Mouse (Mus musculus) forebrain, embryonic 12.5 days (tissue): ENCODE data around the gene Ryr1. TPM values are rescaled to one million over a fixed set of nuclear protein-coding genes. Genes with fewer than 3 reads are reported as not detected.

Experiments used
- ATAC-seq: fragments of 200-750 bp; cut with Nextera tagmentation; 2 replicates; pipeline ENCODE4 v1.8.0; 2017; ENCODE audit warnings: moderate TSS enrichment; ENCODE audit not compliant: low FRiP score
- H3K27ac ChIP-seq: fragments of 300-500 bp; sonication (generic); 2 replicates; pipeline ENCODE4 v1.5.1; 2016; ENCODE audit warnings: mild to moderate bottlenecking
- H3K27me3 ChIP-seq: fragments of 300-500 bp; sonication (generic); 2 replicates; pipeline ENCODE4 v1.6.1; 2016; ENCODE audit warnings: mild to moderate bottlenecking
- H3K36me3 ChIP-seq: fragments of 300-500 bp; sonication (generic); replicated peaks from 2 replicates; pipeline ENCODE4 v1.6.1; 2016; ENCODE audit warnings: mild to moderate bottlenecking
- H3K4me1 ChIP-seq: fragments of 300-500 bp; sonication (generic); 2 replicates; pipeline ENCODE4 v1.6.1; 2016
- H3K4me2 ChIP-seq: fragments of 300-500 bp; sonication (generic); 2 replicates; pipeline ENCODE4 v1.6.1; 2016; ENCODE audit warnings: mild to moderate bottlenecking, moderate library complexity
- H3K4me3 ChIP-seq: fragments of 300-500 bp; sonication (generic); replicated peaks from 2 replicates; pipeline ENCODE4 v1.5.1; 2016; ENCODE audit warnings: mild to moderate bottlenecking
- H3K9ac ChIP-seq: fragments of 300-500 bp; sonication (generic); 2 replicates; pipeline ENCODE4 v1.6.1; 2016; ENCODE audit warnings: mild to moderate bottlenecking
- H3K9me3 ChIP-seq: fragments of 300-500 bp; sonication (generic); 2 replicates; pipeline ENCODE4 v1.6.1; 2016
- WGBS: fragments of 180-500 bp; shearing (Covaris S2); methylation state at CpG from one replicate; pipeline ENCODE4 v1.1.7; 2016; 5-methylcytosine and 5-hydroxymethylcytosine counted together
- polyA plus RNA-seq: library from polyadenylated mRNA; unstranded; fragments of >200 nt; fragmentation: Nextera tagmentation; extraction: Ambion mirVana; gene quantifications from 2 replicates; pipeline ENCODE4 v1.2.1, GENCODE M21; 2016

The Ryr1 gene
- polyA plus RNA-seq, 1 experiment from 2014 or later: 4.8 TPM

DNA sequence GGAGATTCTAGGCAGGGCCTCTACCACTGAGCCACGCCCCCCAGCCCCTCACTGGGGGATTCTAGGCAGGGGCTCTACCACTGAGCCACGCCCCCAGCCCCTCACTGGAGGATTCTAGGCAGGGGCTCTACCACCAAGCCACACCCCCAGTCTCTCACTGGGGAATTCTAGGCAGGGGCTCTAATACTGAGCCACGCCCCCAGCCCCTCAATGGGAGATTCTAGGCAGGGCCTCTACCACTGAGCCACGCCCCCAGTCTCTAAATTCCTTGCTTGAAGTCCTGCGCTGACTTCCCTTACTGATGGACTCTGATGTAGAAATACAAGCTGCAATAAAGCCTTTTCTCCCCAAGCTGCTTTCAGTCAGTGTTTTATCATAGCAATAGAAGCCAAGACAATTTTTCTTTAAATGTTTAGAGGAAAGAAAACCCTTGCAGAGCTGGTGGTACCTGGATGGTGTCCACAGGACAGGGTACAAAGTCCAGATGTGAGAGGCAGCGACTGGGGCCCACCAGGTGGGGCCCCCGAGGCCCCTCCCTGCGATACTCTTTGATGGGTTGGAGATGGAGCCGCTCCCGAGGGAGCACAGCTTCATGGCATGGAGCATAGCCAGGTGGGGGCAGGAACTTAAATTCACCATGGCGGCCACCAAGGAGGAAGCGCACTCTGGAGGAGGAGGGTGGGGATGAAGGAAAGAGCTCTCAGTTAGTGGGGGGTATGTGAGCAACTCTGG, 23.5 kb downstream of the Ryr1 start:
- no peaks in the 10 kb centered on the region for H3K27me3 ChIP-seq
- WGBS: 88% methylated on average over 12 of the region's 12 CpGs
- no peak for ATAC-seq
- H3K4me3 ChIP-seq: no peak overlapping the region
- H3K4me2 ChIP-seq: no peak overlapping the region
- H3K4me1 ChIP-seq: no peaks in the 10 kb centered on the region
- no peak overlapping the region for H3K9ac ChIP-seq
- H3K36me3 ChIP-seq: no peaks in the 10 kb centered on the region
- H3K9me3 ChIP-seq: no peaks in the 10 kb centered on the region
- H3K27ac ChIP-seq: no peak overlapping the region

DNA sequence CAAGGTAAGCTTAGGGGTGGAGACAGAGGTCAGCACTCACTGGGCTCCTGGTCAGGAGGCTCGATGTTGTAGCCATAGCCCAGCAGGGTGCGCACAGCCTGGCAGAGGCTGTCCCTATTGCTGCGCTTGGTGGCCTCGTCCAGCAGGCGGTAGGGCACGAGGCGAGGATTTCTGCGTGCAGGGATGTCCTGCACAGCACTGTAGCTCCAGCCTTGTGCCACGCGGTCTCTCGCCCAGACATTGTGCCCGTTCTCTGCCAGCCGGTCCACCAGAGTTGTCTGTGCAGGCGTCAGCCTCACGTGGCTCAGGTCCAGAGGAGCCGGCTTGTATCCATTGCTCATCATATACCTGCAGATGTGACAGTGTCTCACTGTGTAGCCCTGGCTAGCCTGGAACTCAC, 27.8 kb downstream of the Ryr1 start:
- H3K27me3 ChIP-seq: no peaks in the 10 kb centered on the region
- H3K9me3 ChIP-seq: no peaks in the 10 kb centered on the region
- ATAC-seq: no peak
- no peak overlapping the region for H3K27ac ChIP-seq
- WGBS: 91% methylated on average over 16 of the region's 16 CpGs
- no peak overlapping the region for H3K9ac ChIP-seq
- no peak overlapping the region for H3K4me2 ChIP-seq
- H3K4me3 ChIP-seq: no peak overlapping the region
- H3K36me3 ChIP-seq: no peaks in the 10 kb centered on the region
- no peaks in the 10 kb centered on the region for H3K4me1 ChIP-seq

DNA sequence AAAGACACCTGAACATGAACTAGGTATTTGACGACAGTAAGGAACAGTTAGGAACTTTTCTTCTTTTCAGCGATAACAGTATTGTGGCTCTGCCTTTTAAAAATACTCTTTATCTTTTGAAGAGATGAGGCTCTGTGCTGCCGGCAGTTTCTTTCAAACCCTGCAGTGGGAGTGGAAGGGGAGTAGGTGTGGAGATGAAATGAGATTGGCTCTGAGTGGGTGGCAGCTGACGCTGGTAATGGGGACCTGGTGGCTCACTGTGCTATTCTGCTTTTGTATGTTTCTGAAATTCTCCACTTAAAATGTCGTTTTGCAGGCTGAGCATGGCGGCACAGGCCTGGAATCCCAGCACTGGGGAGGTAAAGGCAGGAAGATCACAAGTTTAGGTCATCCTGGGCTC, 36.2 kb downstream of the Ryr1 start:
- Histone ChIP-seq H3K27me3 (no peaks in the 10 kb centered on the region), H3K4me1 (peaks cover 5% of the 10 kb centered on the region; the same call in 1 of the 2 replicates), H3K9ac (no peak overlapping the region), H3K36me3 (no peaks in the 10 kb centered on the region), H3K27ac (no peak overlapping the region), H3K4me2 (no peak overlapping the region), H3K4me3 (no peak overlapping the region), H3K9me3 (no peaks in the 10 kb centered on the region)
- ATAC-seq: no peak
- WGBS: 77% methylated on average over 6 of the region's 6 CpGs

DNA sequence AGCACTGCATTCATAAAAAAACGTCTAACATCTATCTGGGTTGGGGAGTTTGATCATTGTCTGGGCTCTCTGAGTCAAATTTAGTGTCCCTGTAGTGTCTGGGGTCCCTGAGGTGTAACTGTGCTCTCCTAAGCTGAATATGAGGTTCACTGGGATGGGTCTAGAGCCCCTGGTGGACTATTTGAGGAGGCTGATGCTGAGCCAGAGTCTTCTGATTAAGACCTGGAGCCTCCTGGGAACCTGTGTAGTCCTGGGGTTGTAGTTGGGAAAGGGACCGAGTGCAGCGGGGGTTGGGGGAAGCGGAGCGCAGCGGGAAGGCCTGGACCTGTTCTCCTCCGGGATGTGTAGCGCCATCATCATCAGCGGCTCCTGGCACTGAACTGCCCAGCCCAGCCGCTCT, 38.1 kb downstream of the Ryr1 start:
- H3K4me2 ChIP-seq: no peak overlapping the region
- no peak overlapping the region for H3K4me3 ChIP-seq
- 91% methylated on average over 10 of the region's 10 CpGs for WGBS
- H3K36me3 ChIP-seq: no peaks in the 10 kb centered on the region
- no peak for ATAC-seq
- H3K9ac ChIP-seq: no peak overlapping the region
- no peaks in the 10 kb centered on the region for H3K9me3 ChIP-seq
- no peak overlapping the region for H3K27ac ChIP-seq
- peaks cover 5% of the 10 kb centered on the region; the same call in 1 of the 2 replicates for H3K4me1 ChIP-seq
- no peaks in the 10 kb centered on the region for H3K27me3 ChIP-seq

DNA sequence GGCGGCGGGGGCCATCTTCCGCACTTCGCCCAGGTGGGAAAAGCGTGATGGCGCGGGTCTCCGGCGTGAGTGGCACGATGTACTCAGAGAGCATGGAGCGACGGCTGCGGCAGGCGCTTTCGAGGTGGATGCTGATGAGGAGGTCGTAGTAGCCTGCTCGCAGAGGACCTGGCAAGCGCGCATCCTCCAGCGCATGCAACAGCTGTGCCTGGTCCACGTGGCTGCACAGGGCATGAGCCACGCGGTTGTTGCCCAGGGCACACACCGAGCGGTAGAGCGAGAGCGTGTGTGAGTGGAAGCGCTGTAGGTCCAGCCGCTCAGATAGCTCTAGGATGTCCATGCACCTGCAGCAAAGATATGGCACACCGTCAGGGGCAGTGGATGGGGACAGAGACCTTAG, 39.0 kb downstream of the Ryr1 start:
- H3K4me3 ChIP-seq: no peak overlapping the region
- WGBS: 93% methylated on average over 30 of the region's 30 CpGs
- no peak for ATAC-seq

DNA sequence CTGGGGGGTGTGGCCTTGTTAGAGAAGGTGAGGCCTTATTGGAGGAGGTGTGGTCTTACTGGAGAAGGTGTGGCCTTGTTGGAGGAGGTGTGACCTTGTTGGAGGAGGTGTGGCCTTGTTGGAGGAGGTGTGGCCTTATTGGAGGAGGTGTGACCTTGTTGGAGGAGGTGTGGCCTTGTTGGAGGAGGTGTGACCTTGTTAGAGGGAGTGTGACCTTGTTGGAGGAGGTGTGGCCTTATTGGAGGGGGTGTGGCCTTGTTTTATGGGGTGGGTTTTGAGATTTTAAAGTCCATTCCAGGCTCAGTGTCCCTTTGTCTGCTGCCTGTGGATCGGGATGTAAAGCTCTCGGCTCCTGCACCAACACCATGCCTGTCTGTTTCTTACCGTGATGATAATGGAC, 40.6 kb downstream of the Ryr1 start:
- 88% methylated on average over 3 of the region's 3 CpGs for WGBS
- Histone ChIP-seq H3K36me3 (no peaks in the 10 kb centered on the region), H3K27ac (no peak overlapping the region), H3K4me3 (no peak overlapping the region), H3K4me2 (no peak overlapping the region), H3K27me3 (no peaks in the 10 kb centered on the region), H3K9ac (no peak overlapping the region), H3K4me1 (peaks cover 5% of the 10 kb centered on the region; the same call in 1 of the 2 replicates), H3K9me3 (no peaks in the 10 kb centered on the region)
- no peak for ATAC-seq

More for the DNA sequence above, 39.0 kb downstream of the Ryr1 start:
- Histone ChIP-seq H3K27me3 (no peaks in the 10 kb centered on the region), H3K9ac (no peak overlapping the region), H3K4me1 (peaks cover 5% of the 10 kb centered on the region; the same call in 1 of the 2 replicates), H3K9me3 (no peaks in the 10 kb centered on the region), H3K27ac (no peak overlapping the region), H3K36me3 (no peaks in the 10 kb centered on the region), H3K4me2 (no peak overlapping the region)

DNA sequence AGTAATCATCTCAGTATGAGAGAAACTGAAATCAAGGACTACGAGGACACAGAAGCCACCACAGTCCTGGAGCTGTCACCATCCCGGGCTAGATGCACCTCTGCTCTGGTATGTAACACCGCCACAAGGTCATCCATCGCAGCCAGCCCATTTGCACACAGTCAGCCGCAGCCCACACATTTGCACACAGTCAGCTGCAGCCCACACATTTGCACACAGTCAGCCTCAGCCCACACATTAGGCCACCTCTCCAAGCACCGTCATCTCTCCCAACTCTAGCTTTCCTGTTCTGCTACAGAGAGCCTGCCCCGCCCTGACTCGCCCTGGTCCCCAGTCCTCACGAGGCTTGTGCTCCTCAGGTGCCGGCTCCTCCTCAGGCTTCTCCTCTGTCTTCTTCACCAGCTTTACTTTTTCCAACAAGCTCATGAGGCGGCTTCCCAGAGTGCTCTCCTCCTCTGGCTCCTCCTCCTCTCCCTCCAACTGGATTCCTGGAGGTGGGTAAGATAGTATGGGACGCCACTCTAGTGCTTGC, 45.5 kb downstream of the Ryr1 start:
- Histone ChIP-seq H3K4me2 (no peak overlapping the region), H3K9ac (no peak overlapping the region), H3K4me3 (no peak overlapping the region), H3K9me3 (no peaks in the 10 kb centered on the region), H3K36me3 (no peaks in the 10 kb centered on the region), H3K27me3 (0 out of 2 replicates have a peak, but pooled peaks cover 7% of the 10 kb centered on the region), H3K4me1 (peaks cover 6% of the 10 kb centered on the region; the same call in 1 of the 2 replicates), H3K27ac (no peak overlapping the region)
- WGBS: 86% methylated on average over 12 of the region's 12 CpGs
- no peak for ATAC-seq

DNA sequence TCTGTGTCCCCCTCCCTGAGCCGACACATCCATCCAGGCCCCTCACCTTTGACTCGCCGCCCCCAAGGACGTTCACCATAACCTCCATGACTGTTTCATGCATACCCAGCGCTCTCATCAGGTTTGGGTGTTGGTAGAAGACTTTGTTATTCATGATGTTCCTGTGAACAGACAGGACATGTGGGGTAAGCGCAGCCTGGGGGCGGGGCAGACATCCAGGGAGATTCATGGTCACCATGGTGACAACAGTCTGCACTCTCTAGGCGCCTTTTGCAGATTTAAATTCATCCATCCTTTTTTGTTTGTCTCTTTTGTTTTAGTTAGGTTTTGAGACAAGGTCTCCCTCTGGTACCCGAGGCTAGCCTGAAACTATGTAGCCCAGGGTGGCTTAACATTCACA, 48.0 kb downstream of the Ryr1 start:
- no peak overlapping the region for H3K4me3 ChIP-seq
- no peak overlapping the region for H3K27ac ChIP-seq
- no peak overlapping the region for H3K4me2 ChIP-seq
- H3K9me3 ChIP-seq: no peaks in the 10 kb centered on the region
- peaks cover 16% of the 10 kb centered on the region for H3K4me1 ChIP-seq
- ATAC-seq: no peak
- no peak overlapping the region for H3K9ac ChIP-seq
- WGBS: 74% methylated on average over 9 of the region's 9 CpGs
- H3K27me3 ChIP-seq: peaks cover 14% of the 10 kb centered on the region; the same call in 1 of the 2 replicates
- H3K36me3 ChIP-seq: no peaks in the 10 kb centered on the region

DNA sequence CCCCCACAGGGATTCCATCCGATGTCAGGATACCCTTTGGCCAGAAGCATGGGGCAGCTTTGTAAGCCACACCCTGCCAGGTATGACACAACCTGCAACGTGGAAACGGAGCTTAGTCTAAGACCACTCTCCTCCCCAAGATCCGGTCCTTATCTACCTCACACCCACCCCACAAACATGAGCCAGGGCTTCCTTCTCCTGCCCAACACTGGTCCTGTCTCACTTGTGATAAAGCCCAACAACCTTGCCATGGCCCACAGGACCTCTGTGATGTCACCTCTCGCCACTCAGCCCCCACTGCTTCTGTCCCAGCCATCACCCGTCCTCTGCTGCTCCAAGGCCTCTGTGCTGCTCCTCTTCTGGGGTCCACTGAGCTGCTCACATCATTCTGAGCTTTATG, 49.8 kb downstream of the Ryr1 start:
- H3K4me2 ChIP-seq: no peak overlapping the region
- H3K36me3 ChIP-seq: no peaks in the 10 kb centered on the region
- 78% methylated on average over 6 of the region's 6 CpGs for WGBS
- H3K27ac ChIP-seq: no peak overlapping the region
- no peak overlapping the region for H3K4me3 ChIP-seq
- peaks cover 14% of the 10 kb centered on the region; the same call in 1 of the 2 replicates for H3K27me3 ChIP-seq
- ATAC-seq: no peak
- H3K9me3 ChIP-seq: no peaks in the 10 kb centered on the region
- peaks cover 33% of the 10 kb centered on the region for H3K4me1 ChIP-seq
- no peak overlapping the region for H3K9ac ChIP-seq

DNA sequence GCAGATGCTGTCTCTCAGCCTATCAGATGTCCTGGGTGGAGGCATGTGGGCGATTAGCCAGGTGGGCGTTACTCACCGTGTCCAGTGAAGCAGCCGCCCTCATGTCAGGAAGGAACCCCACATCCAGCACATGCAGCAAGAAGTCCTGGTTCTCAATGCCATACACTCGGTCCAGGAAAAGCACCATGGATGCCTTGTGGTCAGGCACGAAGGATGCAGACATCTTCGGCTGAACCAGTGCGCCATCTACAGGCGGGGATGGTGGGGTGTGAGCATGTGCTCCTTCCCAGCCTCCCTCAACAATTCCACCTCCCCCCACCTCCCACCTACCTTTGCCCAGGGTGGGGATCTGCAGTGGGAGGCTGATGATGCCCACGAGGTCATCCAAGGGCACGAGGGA, 52.3 kb downstream of the Ryr1 start:
- Histone ChIP-seq H3K27ac (peak overlapping the region; percentile 96), H3K9ac (0 out of 2 replicates have a peak overlapping the region, but pooled peaks have one; percentile 45)

DNA sequence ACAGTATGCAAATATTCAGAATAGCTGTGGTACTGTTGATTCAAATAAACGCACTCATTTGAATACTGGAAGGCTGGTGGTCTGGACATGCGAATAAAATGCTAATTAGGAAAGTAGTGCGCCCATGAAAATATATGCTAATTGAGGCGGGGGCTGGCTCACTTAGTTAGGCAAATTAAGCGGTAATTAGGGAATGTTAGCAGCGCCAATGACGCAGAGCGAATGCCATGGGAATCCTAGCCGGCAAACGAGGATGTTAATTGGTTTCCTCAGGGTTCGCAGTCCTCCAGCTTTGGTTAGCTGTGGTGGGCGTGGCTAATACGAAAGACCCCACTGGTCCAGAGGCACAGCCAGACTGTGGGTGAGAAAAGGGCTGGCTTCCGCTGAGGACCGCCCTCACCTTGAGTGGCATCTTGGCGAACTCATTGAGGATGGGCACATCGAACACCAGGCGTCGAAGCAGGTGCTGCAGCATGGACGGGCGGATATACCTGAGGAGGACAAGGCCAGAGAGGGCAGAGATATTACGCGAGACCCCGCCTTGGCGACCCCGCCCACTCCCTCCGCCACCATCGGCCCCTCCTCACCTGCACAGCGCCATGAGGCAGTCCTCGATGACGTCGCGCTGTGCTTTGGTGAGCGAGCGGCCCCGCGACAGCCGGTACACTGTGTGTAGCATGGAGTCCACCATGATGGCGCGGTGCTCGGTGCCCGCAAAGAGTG, 53.6 kb downstream of the Ryr1 start:
- Histone ChIP-seq H3K9ac (peak overlapping the region; percentile 45), H3K27me3 (peaks cover 36% of the 10 kb centered on the region), H3K9me3 (no peaks in the 10 kb centered on the region), H3K4me2 (peak overlapping the region; percentile 73), H3K27ac (peak overlapping the region; percentile 96), H3K36me3 (no peaks in the 10 kb centered on the region), H3K4me3 (peak overlapping the region; percentile 48), H3K4me1 (peaks cover 45% of the 10 kb centered on the region)
- WGBS: 2% methylated on average over 42 of the region's 42 CpGs
- peak; percentile 93 for ATAC-seq

More for the DNA sequence above, 52.3 kb downstream of the Ryr1 start:
- Histone ChIP-seq H3K27me3 (peaks cover 27% of the 10 kb centered on the region), H3K9me3 (no peaks in the 10 kb centered on the region), H3K36me3 (no peaks in the 10 kb centered on the region), H3K4me2 (peak overlapping the region; percentile 73), H3K4me1 (peaks cover 43% of the 10 kb centered on the region), H3K4me3 (peak overlapping the region; percentile 48)
- 44% methylated on average over 11 of the region's 11 CpGs for WGBS
- ATAC-seq: no peak

DNA sequence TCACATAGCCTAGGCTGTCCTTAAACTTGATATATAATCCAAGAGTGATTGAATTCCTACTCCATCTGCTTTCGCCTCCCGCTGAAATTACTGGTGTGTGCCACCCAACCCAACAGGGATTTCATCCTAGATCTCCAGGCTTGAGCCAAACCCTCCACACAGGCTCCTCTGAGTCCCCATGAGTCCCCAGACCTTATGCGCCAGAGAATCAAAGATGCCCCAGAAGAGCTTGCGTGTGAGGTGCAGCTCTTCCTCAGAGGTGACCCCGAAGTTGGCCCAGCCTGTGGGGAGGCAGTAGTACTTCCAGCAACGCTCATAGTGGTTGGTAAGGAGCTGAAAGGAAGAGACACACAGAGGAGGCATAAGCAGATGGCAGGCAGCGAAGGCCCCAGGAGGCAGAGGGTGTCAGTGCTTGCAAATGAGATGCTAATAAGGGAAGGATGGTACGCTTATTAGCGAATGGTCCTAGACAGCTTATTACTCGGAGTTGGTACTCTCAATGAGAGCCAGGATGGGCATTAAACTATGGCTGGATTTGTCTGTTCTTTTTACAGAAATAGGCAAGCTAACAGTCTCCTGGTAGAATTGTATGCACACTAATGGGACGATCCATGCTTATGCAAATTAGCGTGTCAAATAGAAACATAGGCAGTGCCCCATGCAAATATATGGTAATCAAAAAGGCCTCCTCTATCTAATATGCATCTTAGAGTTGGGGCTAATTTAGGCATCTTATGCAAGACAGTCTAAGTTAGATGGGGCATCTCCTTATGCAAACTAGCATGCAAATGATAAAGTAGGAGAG, 54.4 kb downstream of the Ryr1 start:
- H3K27me3 ChIP-seq: peaks cover 36% of the 10 kb centered on the region
- H3K4me3 ChIP-seq: peak overlapping the region; percentile 48
- peak overlapping the region; percentile 96 for H3K27ac ChIP-seq
- H3K9me3 ChIP-seq: no peaks in the 10 kb centered on the region
- ATAC-seq: peak; percentile 78
- H3K4me1 ChIP-seq: peaks cover 45% of the 10 kb centered on the region
- WGBS: 39% methylated on average over 12 of the region's 12 CpGs
- peak overlapping the region; percentile 73 for H3K4me2 ChIP-seq
- no peak overlapping the region for H3K9ac ChIP-seq
- H3K36me3 ChIP-seq: no peaks in the 10 kb centered on the region
